Mouse (Mus musculus): ENCODE measurements around the gene Olfr430. TPM values are rescaled to one million over a fixed set of nuclear protein-coding genes. Genes with fewer than 3 reads are reported as not detected.
"Not testable (repeated sequence)": the region's sequence is repeated elsewhere in the genome, so short reads cannot be mapped to it uniquely, and the experiment has no call there.

The Olfr430 gene
- polyA plus RNA-seq, 1 experiment from 2014 or later, result 0.07 TPM

DNA sequence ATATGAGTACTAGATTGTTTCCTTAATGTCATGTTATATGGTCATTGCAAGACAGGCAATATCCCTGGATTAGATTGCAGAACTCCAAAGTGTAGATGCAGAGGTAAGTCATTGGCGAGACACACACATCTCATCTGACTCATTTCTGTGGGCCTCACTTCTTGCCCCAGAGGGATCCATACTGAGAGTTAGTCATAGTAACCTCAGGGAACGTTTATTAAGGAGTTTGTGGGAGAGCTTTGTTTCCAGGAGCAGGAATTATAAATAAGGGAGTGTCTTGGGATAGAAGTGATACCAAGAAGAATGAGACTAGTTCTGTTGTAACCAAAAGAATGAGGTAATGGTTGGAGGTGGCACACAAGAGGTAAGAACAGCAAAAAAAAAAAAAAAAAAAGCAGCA lies 17.5 kb upstream of the Olfr430 start, which contains the start of gene Olfr432:
Olfr432 (plus strand) TSS at position 313 of the 400 bp plus-strand sequence.
- no peak within 1 kb of the TSS for H3K27ac ChIP-seq (replicated peaks; ENCODE audit: low read depth, low read length)
- no peaks in the 10 kb centered on the region for H3K27me3 ChIP-seq (ENCODE audit: control insufficient read depth, insufficient read depth, low read length)
- H3K9me3 ChIP-seq (replicated peaks; ENCODE audit: control insufficient read depth, low read length), result no peaks in the 10 kb centered on the region
- H3K36me3 ChIP-seq (replicated peaks; ENCODE audit: control insufficient read depth, insufficient read depth, low read depth, low read length), result no peaks in the 10 kb centered on the region
- 77% methylated on average over 2 of the region's 2 CpGs for WGBS
- no peak within 1 kb of the TSS for H3K4me2 ChIP-seq (ENCODE audit: low read depth, low read length)
- H3K4me1 ChIP-seq (ENCODE audit: control insufficient read depth, insufficient read depth, low read length), result no peaks in the 10 kb centered on the region
- H3K9ac ChIP-seq (replicated peaks; ENCODE audit: low read length), result no peak within 1 kb of the TSS
- DNase-seq (ENCODE audit: low spot score) (no peak), ATAC-seq (replicated peaks; ENCODE audit: insufficient number of reproducible peaks, low FRiP score, low TSS enrichment, low read depth) (no peak)
- no peak within 1 kb of the TSS for H3K4me3 ChIP-seq (ENCODE audit: low read depth, low read length)

DNA sequence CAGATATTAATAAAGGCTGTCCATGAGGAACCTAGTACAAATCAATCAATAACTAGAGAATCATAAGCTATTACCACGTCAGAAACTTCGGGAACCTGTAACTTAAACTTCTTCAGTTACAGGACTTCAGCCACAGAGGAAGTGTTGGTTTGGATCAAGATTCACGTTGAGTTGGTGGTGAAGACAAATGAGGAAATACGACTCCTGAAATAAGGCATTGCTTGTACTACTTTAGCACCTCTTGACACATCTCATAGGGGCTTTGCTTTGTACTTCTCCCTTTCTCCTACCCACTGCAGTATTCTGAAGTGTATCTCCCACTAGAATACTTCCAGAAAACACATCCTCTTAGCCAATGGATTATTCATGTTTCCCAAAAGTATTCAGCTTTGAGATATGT lies 17.0 kb upstream of the Olfr430 start:
- WGBS, result 76% methylated on average over 4 of the region's 4 CpGs
- H3K4me3 ChIP-seq (ENCODE audit: low read depth, low read length); H3K9me3 ChIP-seq (replicated peaks; ENCODE audit: control insufficient read depth, low read length); H3K36me3 ChIP-seq (replicated peaks; ENCODE audit: control insufficient read depth, insufficient read depth, low read depth, low read length); ATAC-seq (replicated peaks; ENCODE audit: insufficient number of reproducible peaks, low FRiP score, low TSS enrichment, low read depth); H3K9ac ChIP-seq (replicated peaks; ENCODE audit: low read length); H3K27me3 ChIP-seq (ENCODE audit: control insufficient read depth, insufficient read depth, low read length); H3K27ac ChIP-seq (replicated peaks; ENCODE audit: low read depth, low read length); H3K4me2 ChIP-seq (ENCODE audit: low read depth, low read length); DNase-seq (ENCODE audit: low spot score); H3K4me1 ChIP-seq (ENCODE audit: control insufficient read depth, insufficient read depth, low read length): not testable (repeated sequence)

DNA sequence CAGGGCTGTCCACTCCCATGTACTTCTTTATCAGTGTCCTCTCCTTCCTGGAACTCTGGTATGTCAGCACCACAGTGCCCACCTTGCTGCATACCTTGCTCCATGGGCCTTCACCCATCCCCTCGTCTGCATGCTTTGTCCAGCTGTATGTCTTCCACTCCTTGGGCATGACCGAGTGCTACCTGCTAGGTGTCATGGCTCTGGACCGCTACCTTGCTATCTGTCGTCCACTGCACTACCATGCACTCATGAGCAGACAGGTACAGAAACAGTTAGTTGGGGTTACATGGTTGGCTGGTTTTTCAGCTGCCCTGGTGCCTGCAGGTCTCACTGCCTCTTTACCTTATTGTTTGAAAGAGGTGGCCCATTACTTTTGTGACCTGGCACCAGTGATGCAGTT lies 15.9 kb upstream of the Olfr430 start:
- Histone ChIP-seq H3K9ac (replicated peaks; ENCODE audit: low read length) (no peak overlapping the region), H3K9me3 (replicated peaks; ENCODE audit: control insufficient read depth, low read length) (no peaks in the 10 kb centered on the region), H3K27ac (replicated peaks; ENCODE audit: low read depth, low read length) (no peak overlapping the region), H3K4me3 (ENCODE audit: low read depth, low read length) (no peak overlapping the region), H3K4me1 (ENCODE audit: control insufficient read depth, insufficient read depth, low read length) (no peaks in the 10 kb centered on the region), H3K36me3 (replicated peaks; ENCODE audit: control insufficient read depth, insufficient read depth, low read depth, low read length) (no peaks in the 10 kb centered on the region), H3K4me2 (ENCODE audit: low read depth, low read length) (no peak overlapping the region), H3K27me3 (ENCODE audit: control insufficient read depth, insufficient read depth, low read length) (no peaks in the 10 kb centered on the region)
- 88% methylated on average over 4 of the region's 4 CpGs for WGBS
- DNase-seq (ENCODE audit: low spot score) (no peak), ATAC-seq (replicated peaks; ENCODE audit: insufficient number of reproducible peaks, low FRiP score, low TSS enrichment, low read depth) (0 out of 2 replicates have a peak, but pooled peaks have one; percentile 23)

DNA sequence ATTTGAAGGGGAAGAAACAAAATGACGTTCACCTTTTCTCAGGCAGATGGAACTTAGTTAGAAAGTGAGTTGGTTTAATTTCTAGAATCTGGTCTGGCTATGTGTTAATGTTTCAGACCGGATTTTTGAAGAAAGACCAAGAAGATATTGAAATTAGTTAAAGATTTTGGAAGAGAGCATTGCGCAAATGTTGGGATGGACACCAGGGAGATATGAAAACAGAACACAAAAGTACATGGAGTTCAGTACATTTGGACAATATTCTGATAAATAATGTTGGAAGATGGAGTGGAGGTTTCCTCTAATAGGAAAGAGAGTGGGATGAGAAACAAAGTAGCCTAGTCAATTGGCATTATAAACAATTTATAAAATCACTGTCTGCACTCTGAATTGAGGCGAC lies 14.9 kb upstream of the Olfr430 start:
- no peak for ATAC-seq (replicated peaks; ENCODE audit: insufficient number of reproducible peaks, low FRiP score, low TSS enrichment, low read depth)

GRCm38 (mm10) chr1:174051931-174052536 lies 14.4 kb upstream of the Olfr430 start:
- no peak overlapping the region for H3K27ac ChIP-seq (replicated peaks; ENCODE audit: low read depth, low read length)
- no peak for DNase-seq (ENCODE audit: low spot score)
- no peaks in the 10 kb centered on the region for H3K27me3 ChIP-seq (ENCODE audit: control insufficient read depth, insufficient read depth, low read length)
- no peak overlapping the region for H3K4me3 ChIP-seq (ENCODE audit: low read depth, low read length)
- no peak for ATAC-seq (replicated peaks; ENCODE audit: insufficient number of reproducible peaks, low FRiP score, low TSS enrichment, low read depth)
- no peak overlapping the region for H3K4me2 ChIP-seq (ENCODE audit: low read depth, low read length)
- no peak overlapping the region for H3K9ac ChIP-seq (replicated peaks; ENCODE audit: low read length)
- H3K36me3 ChIP-seq (replicated peaks; ENCODE audit: control insufficient read depth, insufficient read depth, low read depth, low read length), result no peaks in the 10 kb centered on the region
- H3K4me1 ChIP-seq (ENCODE audit: control insufficient read depth, insufficient read depth, low read length), result no peaks in the 10 kb centered on the region
- WGBS, result 83% methylated on average over 5 of the region's 5 CpGs
- no peaks in the 10 kb centered on the region for H3K9me3 ChIP-seq (replicated peaks; ENCODE audit: control insufficient read depth, low read length)

More for the DNA sequence above, 14.9 kb upstream of the Olfr430 start:
- H3K9ac ChIP-seq (replicated peaks; ENCODE audit: low read length), result no peak overlapping the region
- no peak overlapping the region for H3K27ac ChIP-seq (replicated peaks; ENCODE audit: low read depth, low read length)
- DNase-seq (ENCODE audit: low spot score), result no peak
- H3K27me3 ChIP-seq (ENCODE audit: control insufficient read depth, insufficient read depth, low read length), result no peaks in the 10 kb centered on the region
- no peaks in the 10 kb centered on the region for H3K36me3 ChIP-seq (replicated peaks; ENCODE audit: control insufficient read depth, insufficient read depth, low read depth, low read length)
- WGBS, result 84% methylated on average over 4 of the region's 4 CpGs
- H3K4me2 ChIP-seq (ENCODE audit: low read depth, low read length), result no peak overlapping the region
- H3K4me1 ChIP-seq (ENCODE audit: control insufficient read depth, insufficient read depth, low read length), result no peaks in the 10 kb centered on the region
- no peak overlapping the region for H3K4me3 ChIP-seq (ENCODE audit: low read depth, low read length)
- H3K9me3 ChIP-seq (replicated peaks; ENCODE audit: control insufficient read depth, low read length), result no peaks in the 10 kb centered on the region

DNA sequence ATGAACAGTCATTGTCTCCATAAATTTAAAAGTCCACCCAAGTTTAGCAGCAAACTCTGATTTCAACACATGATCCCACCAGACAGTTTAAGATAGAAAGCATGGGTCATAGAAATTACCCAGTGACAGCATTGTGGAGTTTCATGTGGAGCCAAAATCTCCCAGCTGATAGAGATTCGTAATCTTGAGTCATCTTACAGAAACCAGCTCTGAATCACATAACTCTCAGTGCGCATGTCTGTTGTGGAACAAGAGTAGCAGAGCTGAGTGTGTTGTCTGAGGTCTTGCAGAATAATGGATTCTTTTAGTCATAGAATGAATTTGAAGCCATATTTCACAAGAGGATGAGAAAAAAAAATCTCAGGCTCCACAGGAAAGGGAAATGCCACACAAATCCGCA lies 13.4 kb upstream of the Olfr430 start:
- Histone ChIP-seq H3K4me3 (ENCODE audit: low read depth, low read length) (no peak overlapping the region), H3K4me1 (ENCODE audit: control insufficient read depth, insufficient read depth, low read length) (no peaks in the 10 kb centered on the region), H3K9me3 (replicated peaks; ENCODE audit: control insufficient read depth, low read length) (no peaks in the 10 kb centered on the region), H3K9ac (replicated peaks; ENCODE audit: low read length) (no peak overlapping the region), H3K27me3 (ENCODE audit: control insufficient read depth, insufficient read depth, low read length) (no peaks in the 10 kb centered on the region), H3K36me3 (replicated peaks; ENCODE audit: control insufficient read depth, insufficient read depth, low read depth, low read length) (no peaks in the 10 kb centered on the region), H3K27ac (replicated peaks; ENCODE audit: low read depth, low read length) (no peak overlapping the region), H3K4me2 (ENCODE audit: low read depth, low read length) (no peak overlapping the region)
- 85% methylated on average over 3 of the region's 3 CpGs for WGBS
- DNase-seq (ENCODE audit: low spot score), result no peak
- no peak for ATAC-seq (replicated peaks; ENCODE audit: insufficient number of reproducible peaks, low FRiP score, low TSS enrichment, low read depth)

- H3K4me1 ChIP-seq (ENCODE audit: control insufficient read depth, insufficient read depth, low read length), result no peaks in the 10 kb centered on the region
Observed at GRCm38 (mm10) chr1:174055248-174055647, 11.2 kb upstream of the Olfr430 start.

GRCm38 (mm10) chr1:174084031-174084430 lies 17.6 kb downstream of the Olfr430 start, which contains the start of gene Olfr429:
Olfr429 (plus strand) TSS chr1:174084331.
- H3K9ac ChIP-seq (replicated peaks; ENCODE audit: low read length), result no peak within 1 kb of the TSS
- H3K4me3 ChIP-seq (ENCODE audit: low read depth, low read length), result no peak within 1 kb of the TSS

More at GRCm38 (mm10) chr1:174055248-174055647, 11.2 kb upstream of the Olfr430 start:
- Histone ChIP-seq H3K9me3 (replicated peaks; ENCODE audit: control insufficient read depth, low read length) (no peaks in the 10 kb centered on the region), H3K9ac (replicated peaks; ENCODE audit: low read length) (no peak overlapping the region), H3K4me2 (ENCODE audit: low read depth, low read length) (no peak overlapping the region), H3K36me3 (replicated peaks; ENCODE audit: control insufficient read depth, insufficient read depth, low read depth, low read length) (no peaks in the 10 kb centered on the region), H3K4me3 (ENCODE audit: low read depth, low read length) (no peak overlapping the region), H3K27me3 (ENCODE audit: control insufficient read depth, insufficient read depth, low read length) (no peaks in the 10 kb centered on the region), H3K27ac (replicated peaks; ENCODE audit: low read depth, low read length) (no peak overlapping the region)
- 82% methylated on average over 2 of the region's 2 CpGs for WGBS
- no peak for DNase-seq (ENCODE audit: low spot score)
- no peak for ATAC-seq (replicated peaks; ENCODE audit: insufficient number of reproducible peaks, low FRiP score, low TSS enrichment, low read depth)

More at GRCm38 (mm10) chr1:174084031-174084430, 17.6 kb downstream of the Olfr430 start, which contains the start of gene Olfr429:
- Histone ChIP-seq H3K36me3 (replicated peaks; ENCODE audit: control insufficient read depth, insufficient read depth, low read depth, low read length) (no peaks in the 10 kb centered on the region), H3K27ac (replicated peaks; ENCODE audit: low read depth, low read length) (no peak within 1 kb of the TSS), H3K27me3 (ENCODE audit: control insufficient read depth, insufficient read depth, low read length) (no peaks in the 10 kb centered on the region), H3K4me2 (ENCODE audit: low read depth, low read length) (no peak within 1 kb of the TSS), H3K4me1 (ENCODE audit: control insufficient read depth, insufficient read depth, low read length) (no peaks in the 10 kb centered on the region), H3K9me3 (replicated peaks; ENCODE audit: control insufficient read depth, low read length) (no peaks in the 10 kb centered on the region)
- DNase-seq (ENCODE audit: low spot score) (no peak), ATAC-seq (replicated peaks; ENCODE audit: insufficient number of reproducible peaks, low FRiP score, low TSS enrichment, low read depth) (no peak)
- 89% methylated on average over 2 of the region's 2 CpGs for WGBS

All from embryonic facial prominence, embryonic 11.5 days (tissue).